Mouse (Mus musculus) CD4-positive helper T cell, adult 2 months (primary cell): ENCODE results near the gene Fbxl17.

ENCODE experiments used
- DNase-seq: peaks from one replicate; pipeline ENCODE4 v3.0.0-alpha.2; 2012; ENCODE audit warnings: low read depth, missing footprints, low spot score

Fbxl17 gene

GRCm38 (mm10) chr17:63110211-63110755, 389.5 kb downstream of the Fbxl17 start:
- no peak for DNase-seq

GRCm38 (mm10) chr17:63108035-63108434, 391.8 kb downstream of the Fbxl17 start:
- DNase-seq, result no peak

- DNase-seq, result no peak
Observed at GRCm38 (mm10) chr17:63107515-63107914, 392.3 kb downstream of the Fbxl17 start.

GRCm38 (mm10) chr17:63095553-63095952, 404.3 kb downstream of the Fbxl17 start:
- no peak for DNase-seq

GRCm38 (mm10) chr17:63095017-63095416, 404.8 kb downstream of the Fbxl17 start:
- DNase-seq, result no peak

- peak; percentile 11 for DNase-seq
Observed at GRCm38 (mm10) chr17:63093184-63093583, 406.6 kb downstream of the Fbxl17 start.

- DNase-seq, result no peak
Observed at GRCm38 (mm10) chr17:63092774-63093173, 407.0 kb downstream of the Fbxl17 start.

- no peak for DNase-seq
Observed at GRCm38 (mm10) chr17:63090112-63090511, 409.7 kb downstream of the Fbxl17 start.

GRCm38 (mm10) chr17:63087265-63087664, 412.6 kb downstream of the Fbxl17 start:
- no peak for DNase-seq

GRCm38 (mm10) chr17:63086526-63086925, 413.3 kb downstream of the Fbxl17 start:
- no peak for DNase-seq

GRCm38 (mm10) chr17:63085227-63085626, 414.6 kb downstream of the Fbxl17 start:
- no peak for DNase-seq

GRCm38 (mm10) chr17:63079087-63079486, 420.7 kb downstream of the Fbxl17 start:
- DNase-seq, result no peak

- DNase-seq, result no peak
Observed at GRCm38 (mm10) chr17:63077509-63077908, 422.3 kb downstream of the Fbxl17 start.

GRCm38 (mm10) chr17:63076661-63077060, 423.2 kb downstream of the Fbxl17 start:
- DNase-seq, result no peak

- DNase-seq, result no peak
Observed at GRCm38 (mm10) chr17:63076037-63076426, 423.8 kb downstream of the Fbxl17 start.

GRCm38 (mm10) chr17:63075091-63076036, 424.5 kb downstream of the Fbxl17 start:
- DNase-seq, result no peak

GRCm38 (mm10) chr17:63073342-63073741, 426.5 kb downstream of the Fbxl17 start:
- no peak for DNase-seq

GRCm38 (mm10) chr17:63071134-63071923, 428.5 kb downstream of the Fbxl17 start:
- no peak for DNase-seq

GRCm38 (mm10) chr17:63070161-63070761, 429.6 kb downstream of the Fbxl17 start:
- DNase-seq, result no peak

GRCm38 (mm10) chr17:63062785-63063184, 437.0 kb downstream of the Fbxl17 start:
- no peak for DNase-seq

GRCm38 (mm10) chr17:63061786-63062185, 438.0 kb downstream of the Fbxl17 start:
- no peak for DNase-seq

GRCm38 (mm10) chr17:63060814-63061213, 439.0 kb downstream of the Fbxl17 start:
- no peak for DNase-seq
